Mouse (Mus musculus) MEL (cell line): ENCODE measurements around the gene Tgfb1. TPM values are rescaled to one million over a fixed set of nuclear protein-coding genes. Genes with fewer than 3 reads are reported as not detected.

Source experiments
- DNase-seq: peaks from one replicate; pipeline ENCODE4 v3.0.0; 2011; ENCODE audit warnings: low read depth, low spot score
- H3K27ac ChIP-seq: 2 replicates; pipeline ENCODE4 v1.5.1; 2012; ENCODE audit warnings: low read depth, mild to moderate bottlenecking, control low read depth, low read length, moderate library complexity; ENCODE audit not compliant: control insufficient read depth
- H3K27me3 ChIP-seq, 2 experiments: fragments of 150-350 bp in 1 of 2; sonication (generic) in 1 of 2; 2 replicates each; pipeline ENCODE4 v1.6.1; 2012; ENCODE audit warnings: low read length in 2 of 2, mild to moderate bottlenecking in 2 of 2, improper control_type of control experiment in 1 of 2, moderate library complexity in 1 of 2; ENCODE audit not compliant: insufficient read depth in 2 of 2, control insufficient read depth in 1 of 2
- H3K36me3 ChIP-seq, 2 experiments: 2 replicates each; pipeline ENCODE4 v1.6.1; 2012 to 2014; ENCODE audit warnings: low read length in 2 of 2, improper control_type of control experiment in 1 of 2, inconsistent platforms in 1 of 2, mild to moderate bottlenecking in 1 of 2; ENCODE audit not compliant: insufficient read depth in 2 of 2, control insufficient read depth in 1 of 2
- H3K4me1 ChIP-seq, 2 experiments: fragments of 150-350 bp in 1 of 2; sonication (generic) in 1 of 2; 2 replicates each; pipeline ENCODE4 v1.6.1; 2012; ENCODE audit warnings: low read length in 2 of 2, improper control_type of control experiment in 1 of 2, mild to moderate bottlenecking in 1 of 2; ENCODE audit not compliant: insufficient read depth in 2 of 2, control insufficient read depth in 1 of 2
- H3K4me3 ChIP-seq, 2 experiments: fragments of 150-350 bp in 1 of 2; sonication (generic) in 1 of 2; 2 replicates each; pipeline ENCODE4 v1.5.1; 2012; ENCODE audit warnings: low read depth in 2 of 2, low read length in 2 of 2, mild to moderate bottlenecking in 2 of 2, moderate library complexity in 2 of 2, control low read depth in 1 of 2, improper control_type of control experiment in 1 of 2; ENCODE audit not compliant: control insufficient read depth in 1 of 2, insufficient read depth in 1 of 2
- H3K79me2 ChIP-seq: 2 replicates; pipeline ENCODE4 v1.6.1; 2012; ENCODE audit warnings: mild to moderate bottlenecking, low read length, moderate library complexity; ENCODE audit not compliant: control insufficient read depth, poor library complexity, insufficient read depth
- H3K9ac ChIP-seq: 2 replicates; pipeline ENCODE4 v1.6.1; 2012; ENCODE audit warnings: low read depth, mild to moderate bottlenecking, control low read depth, low read length, moderate library complexity; ENCODE audit not compliant: control insufficient read depth, poor library complexity, severe bottlenecking
- H3K9me3 ChIP-seq: fragments of 150-350 bp; sonication (generic); replicated peaks from 2 replicates; pipeline ENCODE4 v1.6.1; 2012; ENCODE audit warnings: mild to moderate bottlenecking, low read length, improper control_type of control experiment, moderate library complexity; ENCODE audit not compliant: insufficient read depth
- BHLHE40 ChIP-seq: IDR thresholded peaks from 2 replicates; pipeline ENCODE4 v1.6.1; 2012; ENCODE audit warnings: low read depth, mild to moderate bottlenecking, inconsistent platforms, low read length, improper control_type of control experiment, borderline replicate concordance
- CHD1 ChIP-seq: IDR thresholded peaks from 2 replicates; pipeline ENCODE4 v1.6.1; 2012; ENCODE audit warnings: low read depth, mild to moderate bottlenecking, inconsistent platforms, low read length, improper control_type of control experiment
- CHD2 ChIP-seq: IDR thresholded peaks from 2 replicates; pipeline ENCODE4 v1.6.1; 2011; ENCODE audit warnings: low read length, improper control_type of control experiment
- CTCF ChIP-seq, 3 experiments: IDR thresholded peaks in 2 of 3; conservative IDR thresholded peaks in 1 of 3; 2 replicates each; pipeline ENCODE4 v1.5.1; 2011 to 2012; ENCODE audit warnings: low read length in 3 of 3, low read depth in 2 of 3, mild to moderate bottlenecking in 2 of 3, improper control_type of control experiment in 1 of 3, inconsistent platforms in 1 of 3, mixed read lengths in 1 of 3, moderate library complexity in 1 of 3; ENCODE audit not compliant: control insufficient read depth in 1 of 3, insufficient read depth in 1 of 3, poor library complexity in 1 of 3, severe bottlenecking in 1 of 3
- E2F4 ChIP-seq: IDR thresholded peaks from 2 replicates; pipeline ENCODE4 v1.6.1; 2011; ENCODE audit warnings: low read depth, low read length, improper control_type of control experiment, borderline replicate concordance
- ELF1 ChIP-seq: IDR thresholded peaks from 2 replicates; pipeline ENCODE4 v1.6.1; 2014; ENCODE audit warnings: low read depth, mild to moderate bottlenecking, inconsistent platforms, low read length, improper control_type of control experiment, moderate library complexity
- EP300 ChIP-seq, 2 experiments: IDR thresholded peaks; 2 replicates each; pipeline ENCODE4 v1.6.1; 2011; ENCODE audit warnings: improper control_type of control experiment in 2 of 2, low read length in 2 of 2, low read depth in 1 of 2, mild to moderate bottlenecking in 1 of 2
- ETS1 ChIP-seq: IDR thresholded peaks from 2 replicates; pipeline ENCODE4 v1.6.1; 2012; ENCODE audit warnings: low read depth, mild to moderate bottlenecking, inconsistent platforms, low read length, improper control_type of control experiment, moderate library complexity
- GABPA ChIP-seq: IDR thresholded peaks from 2 replicates; pipeline ENCODE4 v1.6.1; 2012; ENCODE audit warnings: low read depth, mild to moderate bottlenecking, inconsistent platforms, low read length, improper control_type of control experiment, moderate library complexity
- KAT2A ChIP-seq: conservative IDR thresholded peaks from 2 replicates; pipeline ENCODE4 v1.6.1; 2012; ENCODE audit warnings: low read depth, low read length, improper control_type of control experiment, inconsistent platforms
- MAFK ChIP-seq: IDR thresholded peaks from 2 replicates; pipeline ENCODE4 v1.6.1; 2011; ENCODE audit warnings: low read depth, mild to moderate bottlenecking, low read length, improper control_type of control experiment, borderline replicate concordance
- MAZ ChIP-seq: IDR thresholded peaks from 2 replicates; pipeline ENCODE4 v1.6.1; 2012; ENCODE audit warnings: low read depth, mild to moderate bottlenecking, inconsistent platforms, low read length, improper control_type of control experiment
- MEF2A ChIP-seq: IDR thresholded peaks from 2 replicates; pipeline ENCODE4 v1.6.1; 2014; ENCODE audit warnings: low read depth, mild to moderate bottlenecking, inconsistent platforms, low read length, improper control_type of control experiment; ENCODE audit not compliant: poor library complexity, insufficient replicate concordance, severe bottlenecking; ENCODE audit errors: extremely low read depth
- MXI1 ChIP-seq: IDR thresholded peaks from 2 replicates; pipeline ENCODE4 v1.6.1; 2011; ENCODE audit warnings: mild to moderate bottlenecking, low read depth, low read length, improper control_type of control experiment
- MYB ChIP-seq: IDR thresholded peaks from 2 replicates; pipeline ENCODE4 v1.6.1; 2011; ENCODE audit warnings: mild to moderate bottlenecking, low read depth, low read length, improper control_type of control experiment
- MYC ChIP-seq: IDR thresholded peaks from 2 replicates; pipeline ENCODE4 v1.6.1; 2011; ENCODE audit warnings: low read depth, mild to moderate bottlenecking, low read length, improper control_type of control experiment, moderate library complexity
- NRF1 ChIP-seq: IDR thresholded peaks from 2 replicates; pipeline ENCODE4 v1.6.1; 2014; ENCODE audit warnings: low read depth, mild to moderate bottlenecking, inconsistent platforms, low read length, improper control_type of control experiment, moderate library complexity; ENCODE audit not compliant: poor library complexity, insufficient read depth, severe bottlenecking
- POLR2A ChIP-seq, 2 experiments: IDR thresholded peaks; 2 replicates each; pipeline ENCODE4 v1.6.1; 2011 to 2012; ENCODE audit warnings: low read length in 2 of 2, mild to moderate bottlenecking in 2 of 2, control low read depth in 1 of 2, improper control_type of control experiment in 1 of 2, low read depth in 1 of 2, moderate library complexity in 1 of 2; ENCODE audit not compliant: control insufficient read depth in 1 of 2, insufficient read depth in 1 of 2, poor library complexity in 1 of 2
- POLR2AphosphoS2 ChIP-seq: IDR thresholded peaks from 2 replicates; pipeline ENCODE4 v1.6.1; 2011; ENCODE audit warnings: low read length, improper control_type of control experiment
- SIN3A ChIP-seq: IDR thresholded peaks from 2 replicates; pipeline ENCODE4 v1.6.1; 2012; ENCODE audit warnings: low read length, improper control_type of control experiment, inconsistent platforms
- USF1 ChIP-seq: IDR thresholded peaks from 2 replicates; pipeline ENCODE4 v1.6.1; 2014; ENCODE audit warnings: low read depth, mild to moderate bottlenecking, inconsistent platforms, low read length, improper control_type of control experiment, moderate library complexity
- USF2 ChIP-seq, 2 experiments: IDR thresholded peaks; 2 replicates each; pipeline ENCODE4 v1.6.1; 2011 to 2012; ENCODE audit warnings: improper control_type of control experiment in 2 of 2, low read length in 2 of 2, borderline replicate concordance in 1 of 2, inconsistent platforms in 1 of 2, low read depth in 1 of 2, mild to moderate bottlenecking in 1 of 2; ENCODE audit not compliant: insufficient read depth in 1 of 2
- ZC3H11A ChIP-seq: IDR thresholded peaks from 2 replicates; pipeline ENCODE4 v1.6.1; 2012; ENCODE audit warnings: low read depth, mild to moderate bottlenecking, inconsistent platforms, low read length, improper control_type of control experiment
- ZNF384 ChIP-seq: IDR thresholded peaks from 2 replicates; pipeline ENCODE4 v1.6.1; 2012; ENCODE audit warnings: low read depth, mild to moderate bottlenecking, inconsistent platforms, low read length, improper control_type of control experiment
- polyA plus RNA-seq, 2 experiments: library from polyadenylated mRNA; stranded (reverse) in 1 of 2; unstranded in 1 of 2; fragments of >175 nt in 1 of 2; fragments of >200 nt in 1 of 2; gene quantifications; 2 replicates each; pipeline versions ENCODE4 v1.2.1 to v1.2.4; 2012; ENCODE audit warnings: low replicate concordance in 2 of 2, low read depth in 1 of 2; ENCODE audit not compliant: insufficient read length in 2 of 2, insufficient read depth in 1 of 2, missing spikeins in 1 of 2
- total RNA-seq: library from RNA; depleted of rRNA; stranded (reverse); fragments of 300-350 nt; gene quantifications from 2 replicates; pipeline ENCODE4 v1.2.3, GENCODE M21; 2012

Gene Tgfb1
- total and polyA plus RNA-seq, 3 experiments, result 108 to 489 (median 164) TPM

DNA sequence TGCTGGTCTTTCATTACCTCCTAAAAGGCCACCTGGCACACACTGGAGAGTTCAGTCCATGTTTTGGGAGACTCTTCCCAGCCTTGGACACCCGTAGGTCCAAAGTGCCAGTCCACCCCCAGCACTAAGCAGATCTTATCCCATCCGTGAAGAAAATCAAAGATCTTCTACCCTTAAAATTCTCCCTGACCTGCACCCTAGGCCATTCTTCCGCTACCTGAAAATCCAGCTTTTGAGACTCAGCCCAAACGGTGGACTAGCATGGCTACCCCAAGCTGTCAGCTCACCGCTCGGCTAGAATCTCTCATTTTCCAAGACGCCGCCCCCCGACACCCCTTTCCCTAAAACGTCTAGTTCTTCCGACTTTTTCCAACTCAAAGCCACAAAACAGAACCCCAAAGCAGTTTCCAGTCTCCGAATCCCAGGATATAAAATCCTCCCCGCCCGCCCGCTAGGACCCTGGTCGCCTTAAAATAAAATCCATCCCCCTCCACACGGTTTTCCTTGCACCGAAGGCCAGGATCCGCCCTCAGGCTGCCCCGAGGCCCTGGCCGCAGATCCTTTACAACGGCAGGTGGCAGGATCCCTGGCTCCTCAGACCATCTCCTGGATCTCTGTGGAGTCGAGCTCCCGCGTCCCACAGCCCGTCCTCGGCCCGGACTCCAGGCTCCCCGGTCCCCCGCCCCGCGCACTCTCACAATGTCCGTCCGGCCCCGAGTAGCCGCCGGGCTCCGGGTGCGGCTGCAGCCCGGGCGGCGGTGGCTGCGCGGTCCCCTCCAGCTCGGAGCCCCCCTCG lies 67.0 kb downstream of the Tgfb1 start:
- Histone ChIP-seq H3K4me3 (peak overlapping the region; percentile 92 to 97), H3K36me3 (peaks cover 17 to 23% of the 10 kb centered on the region in 2 experiments), H3K9me3 (no peaks in the 10 kb centered on the region), H3K4me1 (peaks cover 2 to 18% of the 10 kb centered on the region in 2 experiments; a peak in 3 of 4 replicates), H3K9ac (peak overlapping the region; percentile 100), H3K79me2 (peaks cover 43% of the 10 kb centered on the region), H3K27ac (peak overlapping the region; percentile 95), H3K27me3 (no peaks in the 10 kb centered on the region; a peak in 1 of 4 replicates)
- DNase-seq, result peak; percentile 36
- TF ChIP-seq SIN3A (peak; percentile 46), ZNF384 (no peak), MEF2A (no peak), POLR2A (IDR thresholded peaks at IDR 0.05; ENCODE audit: control insufficient read depth in 1 of 2, insufficient read depth in 1 of 2, low read depth in 1 of 2, low read length in 2 of 2, poor library complexity in 1 of 2) (peak in 1 of 2 experiments; percentile 21; a peak in 1 of 4 replicates), E2F4 (no peak), KAT2A (no peak), BHLHE40 (no peak), ETS1 (no peak), MAZ (no peak), CHD1 (no peak; the same call in 1 of the 2 replicates), MYB (no peak), USF1 (no peak), MYC (no peak), ZC3H11A (no peak), MAFK (no peak), GABPA (no peak), MXI1 (peak; percentile 33; the same call in 1 of the 2 replicates), CTCF (IDR thresholded peaks at IDR 0.05 in 2 of 3, conservative IDR thresholded peaks at IDR 0.05 in 1 of 3; ENCODE audit: control insufficient read depth in 1 of 3, insufficient read depth in 1 of 3, low read depth in 2 of 3, low read length in 3 of 3, poor library complexity in 1 of 3, severe bottlenecking in 1 of 3) (no peak)

DNA sequence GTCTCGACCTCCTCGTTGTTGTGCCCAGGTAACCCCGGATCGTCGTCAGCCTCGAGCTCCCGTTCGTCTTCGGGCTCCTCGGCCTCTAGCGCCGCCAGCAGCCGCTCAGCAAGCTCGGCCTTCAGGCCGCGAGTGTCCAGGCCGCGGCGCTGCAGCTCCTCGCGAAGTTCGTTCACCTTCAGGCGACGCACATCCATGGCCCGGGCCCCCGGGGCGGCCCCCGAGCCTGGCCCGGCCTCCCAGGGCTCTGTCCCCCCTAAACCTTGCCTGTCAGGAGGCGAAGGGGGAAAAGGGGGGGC lies 67.6 kb downstream of the Tgfb1 start:
- Histone ChIP-seq H3K36me3 (peaks cover 17 to 18% of the 10 kb centered on the region in 2 experiments), H3K4me3 (peak overlapping the region; percentile 92 to 97), H3K27me3 (no peaks in the 10 kb centered on the region; a peak in 1 of 4 replicates), H3K9ac (peak overlapping the region; percentile 100), H3K4me1 (peaks cover 2 to 18% of the 10 kb centered on the region in 2 experiments; a peak in 3 of 4 replicates), H3K79me2 (peaks cover 42% of the 10 kb centered on the region), H3K9me3 (no peaks in the 10 kb centered on the region), H3K27ac (peak overlapping the region; percentile 95)
- no peak for DNase-seq
- TF ChIP-seq POLR2A (IDR thresholded peaks at IDR 0.05; ENCODE audit: control insufficient read depth in 1 of 2, insufficient read depth in 1 of 2, low read depth in 1 of 2, low read length in 2 of 2, poor library complexity in 1 of 2) (peak in 1 of 2 experiments; percentile 53; a peak in 1 of 4 replicates), POLR2AphosphoS2 (no peak), USF1 (no peak), CTCF (IDR thresholded peaks at IDR 0.05 in 2 of 3, conservative IDR thresholded peaks at IDR 0.05 in 1 of 3; ENCODE audit: control insufficient read depth in 1 of 3, insufficient read depth in 1 of 3, low read depth in 2 of 3, low read length in 3 of 3, poor library complexity in 1 of 3, severe bottlenecking in 1 of 3) (0 out of 6 replicates have a peak, but pooled peaks of 1 of the 3 experiments have one; percentile 8), NRF1 (0 out of 2 replicates have a peak, but pooled peaks have one; percentile 23), CHD2 (no peak), MAFK (no peak), BHLHE40 (no peak), ZC3H11A (no peak), ELF1 (no peak), E2F4 (no peak), GABPA (no peak), USF2 (IDR thresholded peaks at IDR 0.05; ENCODE audit: borderline replicate concordance in 1 of 2, insufficient read depth in 1 of 2, low read depth in 1 of 2, low read length in 2 of 2) (no peak), EP300 (IDR thresholded peaks at IDR 0.05; ENCODE audit: low read depth in 1 of 2, low read length in 2 of 2) (no peak)
